Mouse (Mus musculus) heart, embryonic 16.5 days (tissue): ENCODE results near the gene Hoxc5. TPM values are rescaled to one million over a fixed set of nuclear protein-coding genes. Genes with fewer than 3 reads are reported as not detected.

Experiments
- ATAC-seq: fragments of 200-750 bp; cut with Nextera tagmentation; replicated peaks from 2 replicates; pipeline ENCODE4 v1.8.0; 2017; ENCODE audit warnings: moderate number of reproducible peaks; ENCODE audit not compliant: insufficient read depth, low FRiP score; ENCODE audit errors: extremely low read depth
- H3K27ac ChIP-seq: fragments of 300-500 bp; sonication (generic); 2 replicates; pipeline ENCODE4 v1.5.1; 2014; ENCODE audit warnings: mild to moderate bottlenecking, low read length, control low read depth, moderate library complexity
- H3K27me3 ChIP-seq: fragments of 300-500 bp; sonication (generic); 2 replicates; pipeline ENCODE4 v1.6.1; 2014; ENCODE audit warnings: low read length, mixed read lengths; ENCODE audit not compliant: control insufficient read depth, insufficient read depth
- H3K36me3 ChIP-seq: fragments of 300-500 bp; sonication (generic); 2 replicates; pipeline ENCODE4 v1.6.1; 2014; ENCODE audit not compliant: control insufficient read depth, insufficient read depth
- H3K4me1 ChIP-seq: fragments of 300-500 bp; sonication (generic); 2 replicates; pipeline ENCODE4 v1.6.1; 2014; ENCODE audit warnings: low read length, mixed read lengths; ENCODE audit not compliant: control insufficient read depth, insufficient read depth
- H3K4me2 ChIP-seq: fragments of 300-500 bp; sonication (generic); 2 replicates; pipeline ENCODE4 v1.6.1; 2014; ENCODE audit warnings: low read depth, mild to moderate bottlenecking, control low read depth, low read length
- H3K4me3 ChIP-seq: fragments of 300-500 bp; sonication (generic); 2 replicates; pipeline ENCODE4 v1.5.1; 2014; ENCODE audit warnings: mild to moderate bottlenecking, control low read depth, low read length
- H3K9ac ChIP-seq: fragments of 300-500 bp; sonication (generic); 2 replicates; pipeline ENCODE4 v1.6.1; 2014; ENCODE audit warnings: low read length, control low read depth
- H3K9me3 ChIP-seq: fragments of 300-500 bp; sonication (generic); replicated peaks from 2 replicates; pipeline ENCODE4 v1.6.1; 2016; ENCODE audit warnings: low read length; ENCODE audit not compliant: control insufficient read depth
- WGBS: fragments of 180-500 bp; shearing (Covaris S2); extraction: QIAGEN DNeasy Blood & Tissue Kit; methylation state at CpG from one replicate; pipeline ENCODE4 v1.1.7; 2014; 5-methylcytosine and 5-hydroxymethylcytosine counted together
- polyA plus RNA-seq: library from polyadenylated mRNA; unstranded; fragments of >200 nt; fragmentation: Nextera tagmentation; extraction: Ambion mirVana; gene quantifications from 2 replicates; pipeline ENCODE4 v1.2.1, GENCODE M21; 2015

The Hoxc5 gene
- polyA plus RNA-seq, 1 experiment from 2014 or later: 0.11 TPM

- H3K4me1 ChIP-seq: no peaks in the 10 kb centered on the region
- no peaks in the 10 kb centered on the region for H3K36me3 ChIP-seq
- peaks cover 96% of the 10 kb centered on the region for H3K27me3 ChIP-seq
- no peak overlapping the region for H3K9ac ChIP-seq
- 2% methylated on average over 40 of the region's 40 CpGs for WGBS
- H3K9me3 ChIP-seq: no peaks in the 10 kb centered on the region
- no peak overlapping the region for H3K4me3 ChIP-seq
- no peak overlapping the region for H3K4me2 ChIP-seq
- no peak overlapping the region for H3K27ac ChIP-seq
- ATAC-seq: no peak
Measured at GRCm38 (mm10) chr15:102927032-102927645, 40.1 kb upstream of the Hoxc5 start.

DNA sequence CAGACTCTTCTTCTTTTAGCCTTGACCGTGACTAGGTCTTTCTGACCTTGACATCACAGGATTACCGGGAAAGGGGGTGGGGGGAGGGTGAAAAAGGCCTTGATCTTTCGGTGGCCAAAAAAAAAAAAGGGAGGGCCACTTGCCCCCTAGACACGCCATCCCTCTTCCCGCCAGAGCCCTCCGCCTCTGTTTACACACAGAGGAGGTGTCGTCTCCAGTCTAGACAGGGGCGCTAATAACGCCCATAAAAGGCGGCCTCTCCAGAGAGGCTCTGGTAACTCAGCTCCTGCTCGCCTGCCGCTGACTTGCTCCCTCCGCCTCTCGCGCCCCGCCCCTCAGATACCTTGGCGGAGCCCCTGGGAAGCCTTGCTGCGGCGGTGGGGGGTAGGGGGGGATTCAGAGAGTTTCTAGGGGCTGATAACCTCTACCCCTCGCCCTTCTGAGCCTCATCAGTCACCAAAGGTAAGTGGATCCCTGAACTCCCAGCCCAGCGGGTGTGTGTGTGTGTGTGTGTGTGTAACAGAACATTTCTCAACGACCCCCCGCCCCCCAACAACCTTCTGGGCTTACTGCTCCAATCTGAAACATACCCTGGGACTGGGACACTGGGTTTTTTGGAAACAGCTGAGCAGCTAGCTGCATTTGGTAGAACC, 35.4 kb upstream of the Hoxc5 start:
- no peak overlapping the region for H3K4me3 ChIP-seq
- 0% methylated on average over 23 of the region's 23 CpGs for WGBS
- H3K4me1 ChIP-seq: no peaks in the 10 kb centered on the region
- no peaks in the 10 kb centered on the region for H3K36me3 ChIP-seq
- peaks cover 100% of the 10 kb centered on the region for H3K27me3 ChIP-seq
- no peak overlapping the region for H3K4me2 ChIP-seq
- no peak for ATAC-seq
- no peak overlapping the region for H3K27ac ChIP-seq
- H3K9ac ChIP-seq: no peak overlapping the region
- no peaks in the 10 kb centered on the region for H3K9me3 ChIP-seq

- Histone ChIP-seq H3K4me2 (no peak overlapping the region), H3K27me3 (peaks cover 99% of the 10 kb centered on the region), H3K9ac (no peak overlapping the region), H3K4me3 (no peak overlapping the region), H3K36me3 (no peaks in the 10 kb centered on the region), H3K9me3 (no peaks in the 10 kb centered on the region), H3K27ac (no peak overlapping the region), H3K4me1 (no peaks in the 10 kb centered on the region)
- no peak for ATAC-seq
- WGBS: 3% methylated on average over 12 of the region's 12 CpGs
Measured at GRCm38 (mm10) chr15:102934438-102934837, 32.8 kb upstream of the Hoxc5 start.

DNA sequence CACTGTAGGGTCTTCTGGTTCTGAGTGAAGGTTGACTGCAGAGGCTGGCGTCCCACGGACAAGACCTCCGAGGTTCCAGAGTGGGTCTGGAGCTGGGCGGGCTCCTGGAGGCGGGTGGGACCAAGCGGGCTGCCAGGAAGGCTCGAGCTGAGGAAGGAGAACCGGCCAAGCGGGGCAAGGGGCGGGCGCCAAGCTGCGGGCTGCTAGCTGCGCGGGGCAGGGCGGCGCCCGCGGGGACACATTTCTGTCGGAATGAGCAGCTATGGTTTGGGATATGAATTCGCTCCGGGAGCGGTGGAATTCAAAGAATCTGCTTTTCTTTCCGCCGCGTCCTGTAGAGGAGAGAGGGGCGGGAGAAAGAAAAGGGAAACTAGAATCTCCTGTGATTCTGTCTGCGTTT, 32.3 kb upstream of the Hoxc5 start:
- H3K9me3 ChIP-seq: no peaks in the 10 kb centered on the region
- peak overlapping the region; percentile 33 for H3K4me3 ChIP-seq
- H3K36me3 ChIP-seq: no peaks in the 10 kb centered on the region
- no peaks in the 10 kb centered on the region for H3K4me1 ChIP-seq
- WGBS: under 1% methylated on average over 26 of the region's 27 CpGs
- no peak for ATAC-seq
- peak overlapping the region; percentile 20; the same call in 1 of the 2 replicates for H3K4me2 ChIP-seq
- peaks cover 99% of the 10 kb centered on the region for H3K27me3 ChIP-seq
- H3K9ac ChIP-seq: no peak overlapping the region
- H3K27ac ChIP-seq: no peak overlapping the region

DNA sequence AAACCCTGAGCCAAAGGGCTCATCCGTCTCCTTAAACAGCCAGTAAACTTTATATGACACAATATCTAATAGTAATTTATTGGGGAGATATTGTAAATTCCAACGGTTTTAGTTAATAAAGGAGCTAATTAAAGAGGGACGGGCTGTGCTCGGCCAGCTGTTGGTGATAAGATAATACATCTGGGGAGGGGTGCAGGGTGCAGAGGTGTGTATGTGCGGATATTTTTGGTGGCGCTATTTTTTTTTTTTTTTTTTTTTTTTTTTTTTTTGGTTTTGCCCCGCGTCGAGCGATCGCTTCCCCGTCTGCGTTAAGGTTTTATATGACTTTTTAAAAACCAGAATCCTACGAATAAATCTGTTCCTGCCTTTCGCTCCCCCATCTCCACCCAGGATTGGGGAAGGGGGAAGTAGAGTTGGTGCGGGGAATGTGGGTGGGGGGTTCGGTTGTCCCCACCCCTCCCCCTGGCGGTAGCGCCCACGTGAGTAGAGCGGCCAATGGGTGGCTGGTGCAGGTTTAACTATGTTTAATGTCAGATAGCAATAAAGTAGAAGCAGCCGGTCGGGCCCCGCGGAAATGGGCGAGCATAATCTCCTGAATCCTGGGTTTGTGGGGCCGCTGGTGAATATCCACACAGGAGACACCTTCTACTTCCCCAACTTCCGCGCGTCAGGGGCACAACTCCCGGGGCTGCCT, 30.8 kb upstream of the Hoxc5 start, which contains the start of gene Hoxc12:
Gene Hoxc12, plus strand, starts transcription at position 479 of the 694 bp plus-strand sequence.
- H3K4me3 ChIP-seq: no peak within 1 kb of the TSS
- H3K36me3 ChIP-seq: no peaks in the 10 kb centered on the region
- H3K4me2 ChIP-seq: no peak within 1 kb of the TSS
- H3K9ac ChIP-seq: no peak within 1 kb of the TSS
- no peaks in the 10 kb centered on the region for H3K4me1 ChIP-seq
- H3K27ac ChIP-seq: no peak within 1 kb of the TSS
- peaks cover 99% of the 10 kb centered on the region for H3K27me3 ChIP-seq
- ATAC-seq: no peak
- whole genome bisulfite sequencing: 2% methylated on average over 31 of the region's 31 CpGs
- no peaks in the 10 kb centered on the region for H3K9me3 ChIP-seq

- Histone ChIP-seq H3K27ac (no peak overlapping the region), H3K9me3 (no peaks in the 10 kb centered on the region), H3K4me2 (no peak overlapping the region), H3K27me3 (peaks cover 99% of the 10 kb centered on the region), H3K4me3 (no peak overlapping the region), H3K9ac (no peak overlapping the region), H3K36me3 (no peaks in the 10 kb centered on the region), H3K4me1 (no peaks in the 10 kb centered on the region)
- no peak for ATAC-seq
- under 1% methylated on average over 50 of the region's 50 CpGs for WGBS
Measured at GRCm38 (mm10) chr15:102937036-102937666, 30.1 kb upstream of the Hoxc5 start.

- Histone ChIP-seq H3K36me3 (no peaks in the 10 kb centered on the region), H3K27ac (no peak overlapping the region), H3K4me3 (no peak overlapping the region), H3K9me3 (no peaks in the 10 kb centered on the region), H3K4me1 (no peaks in the 10 kb centered on the region; the same call in 1 of the 2 replicates), H3K27me3 (peaks cover 97% of the 10 kb centered on the region), H3K4me2 (no peak overlapping the region), H3K9ac (no peak overlapping the region)
- ATAC-seq: no peak
- 2% methylated on average over 34 of the region's 34 CpGs for WGBS
Measured at GRCm38 (mm10) chr15:102939256-102940155, 27.7 kb upstream of the Hoxc5 start.

- Histone ChIP-seq H3K9ac (no peak overlapping the region), H3K9me3 (no peaks in the 10 kb centered on the region), H3K27me3 (peaks cover 96% of the 10 kb centered on the region), H3K4me1 (no peaks in the 10 kb centered on the region; the same call in 1 of the 2 replicates), H3K4me2 (peak overlapping the region; percentile 50), H3K36me3 (no peaks in the 10 kb centered on the region), H3K27ac (no peak overlapping the region), H3K4me3 (peak overlapping the region; percentile 38)
- under 1% methylated on average over 53 of the region's 53 CpGs for WGBS
- ATAC-seq: no peak
Measured at GRCm38 (mm10) chr15:102942739-102943467, 24.3 kb upstream of the Hoxc5 start.
